Mouse (Mus musculus) stomach, postnatal 0 days (tissue): ENCODE data around the gene Tgfb1i1.

Experiments
- CTCF ChIP-seq: IDR thresholded peaks from 2 replicates; pipeline ENCODE4 v1.5.1; 2016; ENCODE audit warnings: antibody characterized with exemption, low read depth, mild to moderate bottlenecking, moderate library complexity
- EP300 ChIP-seq: optimal IDR thresholded peaks from 2 replicates; pipeline ENCODE3; 2016; ENCODE audit warnings: antibody characterized with exemption

DNA sequence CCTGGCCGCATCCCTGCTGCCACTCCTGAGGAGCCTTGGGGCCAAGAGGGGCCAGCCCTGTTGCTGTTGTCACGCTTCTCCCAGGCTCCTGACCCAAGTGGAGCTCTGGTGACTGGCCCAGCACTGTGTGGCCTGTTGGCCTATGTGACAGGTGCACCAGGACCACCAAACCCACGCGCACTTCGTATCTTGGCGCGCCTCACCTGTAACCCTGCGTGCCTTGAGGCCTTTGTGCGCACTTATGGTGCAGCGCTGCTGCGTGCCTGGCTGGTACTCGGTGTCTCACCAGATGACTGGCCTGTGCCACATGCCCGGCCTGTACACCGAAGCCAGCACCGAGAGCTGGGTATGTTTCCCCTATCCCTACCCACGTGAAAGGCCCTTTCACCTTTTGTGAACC is 4.3 kb upstream of the Tgfb1i1 start:
- no peak for TF ChIP-seq EP300
- TF ChIP-seq CTCF: no peak
